Mouse (Mus musculus) hindbrain, embryonic 16.5 days (tissue): ENCODE results near the gene Sh3bgrl. TPM values are rescaled to one million over a fixed set of nuclear protein-coding genes. Genes with fewer than 3 reads are reported as not detected.
A peak's percentile ranks its signal among the peaks of the same experiment; 100 is the strongest.
"Not testable (repeated sequence)": the region's sequence is repeated elsewhere in the genome, so short reads cannot be mapped to it uniquely, and the experiment has no call there.

Experiments
- ATAC-seq: fragments of 200-750 bp; cut with Nextera tagmentation; 2 replicates; pipeline ENCODE4 v1.8.0; 2017; ENCODE audit warnings: moderate TSS enrichment, moderate library complexity
- H3K27ac ChIP-seq: fragments of 300-500 bp; sonication (generic); 2 replicates; pipeline ENCODE4 v1.5.1; 2014; ENCODE audit warnings: low read depth, mild to moderate bottlenecking, control low read depth, low read length, moderate library complexity
- H3K27me3 ChIP-seq: fragments of 300-500 bp; sonication (generic); replicated peaks from 2 replicates; pipeline ENCODE4 v1.6.1; 2014; ENCODE audit warnings: low read length; ENCODE audit not compliant: control insufficient read depth, insufficient read depth
- H3K36me3 ChIP-seq: fragments of 300-500 bp; sonication (generic); 2 replicates; pipeline ENCODE4 v1.6.1; 2014; ENCODE audit warnings: mild to moderate bottlenecking, low read length, moderate library complexity, mixed read lengths; ENCODE audit not compliant: control insufficient read depth, insufficient read depth
- H3K4me1 ChIP-seq: fragments of 300-500 bp; sonication (generic); 2 replicates; pipeline ENCODE4 v1.6.1; 2014; ENCODE audit warnings: low read depth, low read length; ENCODE audit not compliant: control insufficient read depth, insufficient read depth
- H3K4me2 ChIP-seq: fragments of 300-500 bp; sonication (generic); 2 replicates; pipeline ENCODE4 v1.6.1; 2014; ENCODE audit warnings: mild to moderate bottlenecking, low read length, control low read depth, moderate library complexity
- H3K4me3 ChIP-seq: fragments of 300-500 bp; sonication (generic); 2 replicates; pipeline ENCODE4 v1.5.1; 2014; ENCODE audit warnings: mild to moderate bottlenecking, low read length, control low read depth, moderate library complexity
- H3K9ac ChIP-seq: fragments of 300-500 bp; sonication (generic); 2 replicates; pipeline ENCODE4 v1.6.1; 2014; ENCODE audit warnings: low read depth, mild to moderate bottlenecking, control low read depth, low read length, moderate library complexity
- H3K9me3 ChIP-seq: fragments of 300-500 bp; sonication (generic); 2 replicates; pipeline ENCODE4 v1.6.1; 2014; ENCODE audit warnings: mild to moderate bottlenecking, low read length, moderate library complexity; ENCODE audit not compliant: control insufficient read depth
- WGBS: fragments of 180-500 bp; shearing (Covaris S2); extraction: QIAGEN DNeasy Blood & Tissue Kit; methylation state at CpG from one replicate; pipeline ENCODE4 v1.1.7; 2014; 5-methylcytosine and 5-hydroxymethylcytosine counted together
- polyA plus RNA-seq: library from polyadenylated mRNA; unstranded; fragments of >200 nt; fragmentation: Nextera tagmentation; extraction: Ambion mirVana; gene quantifications from 2 replicates; pipeline ENCODE4 v1.2.1, GENCODE M21; 2015

The Sh3bgrl gene
- polyA plus RNA-seq = 171 and 181 TPM in 2 replicates

DNA sequence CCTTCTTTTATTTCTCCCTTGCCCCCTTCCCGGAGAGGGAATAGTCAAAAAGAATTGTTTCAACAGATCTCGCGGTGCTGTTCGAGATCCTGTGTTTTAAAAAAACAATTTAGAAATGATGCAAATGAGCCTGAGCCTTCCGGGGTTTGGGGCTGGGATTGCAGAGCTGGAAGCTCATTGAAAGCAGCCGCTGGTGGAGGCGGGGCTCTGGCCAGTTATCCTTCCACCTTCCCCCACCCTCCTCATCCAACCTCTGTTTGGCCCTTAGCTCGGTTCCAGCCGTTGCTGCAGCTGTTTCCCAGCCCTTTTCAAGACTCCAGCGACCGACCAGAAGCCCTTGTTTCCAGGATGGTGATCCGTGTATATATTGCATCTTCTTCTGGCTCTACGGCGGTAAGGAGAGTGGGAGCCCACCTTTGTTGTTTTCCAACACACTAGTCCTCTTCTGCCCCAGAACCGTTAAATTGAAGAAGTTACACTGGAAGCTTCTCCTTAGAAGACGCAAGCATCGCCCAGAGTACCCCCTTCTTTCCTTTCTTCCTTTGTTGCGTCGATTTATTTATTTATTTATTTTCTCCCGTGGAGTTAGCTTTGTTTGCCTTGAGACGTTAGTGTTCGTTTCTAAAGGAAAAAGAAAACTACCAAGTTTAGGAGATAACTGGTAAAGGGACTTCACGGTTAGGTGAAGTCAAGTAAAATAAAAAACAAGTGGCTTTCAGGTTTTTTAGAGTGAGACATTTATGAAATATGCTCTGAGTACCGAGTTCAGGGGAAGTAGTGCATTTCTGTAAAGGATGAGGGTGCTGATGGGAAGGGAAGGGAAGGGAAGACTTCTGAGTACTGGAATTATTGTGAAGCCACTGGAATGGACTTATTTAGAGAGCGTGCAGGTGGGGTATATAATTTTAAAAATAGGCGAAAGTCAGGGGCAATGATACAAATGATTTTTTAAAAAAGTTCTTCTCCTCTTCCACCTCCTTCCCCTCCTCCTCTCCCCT lies at the start of gene Sh3bgrl:
Gene Sh3bgrl, plus strand, starts transcription at position 121 of the 998 bp plus-strand sequence.
- H3K9ac ChIP-seq = peak within 1 kb of the TSS; percentile 70
- H3K9me3 ChIP-seq = no peaks in the 10 kb centered on the region
- peak within 1 kb of the TSS; percentile 54 for H3K4me2 ChIP-seq
- WGBS = 19% methylated on average over 26 of the region's 26 CpGs
- H3K27me3 ChIP-seq = no peaks in the 10 kb centered on the region
- H3K36me3 ChIP-seq = no peaks in the 10 kb centered on the region
- H3K4me3 ChIP-seq = peak within 1 kb of the TSS; percentile 53
- H3K27ac ChIP-seq = peak within 1 kb of the TSS; percentile 87
- peak; percentile 96 for ATAC-seq
- no peaks in the 10 kb centered on the region for H3K4me1 ChIP-seq

DNA sequence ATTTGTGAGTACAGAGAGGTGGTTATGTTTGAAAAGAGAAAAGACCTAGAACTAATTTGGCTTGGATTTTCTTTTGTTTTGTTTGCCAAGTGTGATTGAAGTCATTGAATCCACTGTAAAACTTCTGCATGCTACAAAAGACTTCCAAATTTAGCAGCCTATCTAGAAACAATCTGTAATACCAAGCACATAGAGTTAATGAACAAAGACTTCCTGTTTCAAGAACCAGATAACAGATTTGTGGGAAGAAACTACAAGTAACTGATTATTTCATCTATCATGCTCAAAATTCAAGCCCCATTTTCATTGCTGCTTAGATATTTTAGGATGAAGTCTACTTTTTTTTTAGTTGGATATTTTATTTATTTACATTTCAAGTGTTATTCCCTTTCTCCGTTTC lies 47.4 kb upstream of the Sh3bgrl start:
- Histone ChIP-seq H3K27ac (no peak overlapping the region), H3K4me1 (no peaks in the 10 kb centered on the region), H3K4me3 (no peak overlapping the region), H3K9me3 (no peaks in the 10 kb centered on the region), H3K36me3 (no peaks in the 10 kb centered on the region), H3K27me3 (no peaks in the 10 kb centered on the region), H3K4me2 (no peak overlapping the region), H3K9ac (no peak overlapping the region)
- 62% methylated on average over 1 of the region's 1 CpGs for WGBS
- ATAC-seq = no peak

GRCm38 (mm10) chrX:109071719-109072118 lies 23.4 kb upstream of the Sh3bgrl start:
- Histone ChIP-seq H3K36me3 (no peaks in the 10 kb centered on the region), H3K4me3 (no peak overlapping the region), H3K27me3 (no peaks in the 10 kb centered on the region), H3K27ac (no peak overlapping the region), H3K9me3 (no peaks in the 10 kb centered on the region), H3K4me2 (no peak overlapping the region), H3K9ac (no peak overlapping the region), H3K4me1 (no peaks in the 10 kb centered on the region)
- 82% methylated on average over 3 of the region's 3 CpGs for WGBS
- ATAC-seq = no peak

GRCm38 (mm10) chrX:109075716-109076115 lies 19.4 kb upstream of the Sh3bgrl start:
- Histone ChIP-seq H3K27me3 (no peaks in the 10 kb centered on the region), H3K9me3 (no peaks in the 10 kb centered on the region), H3K4me3 (no peak overlapping the region), H3K9ac (no peak overlapping the region), H3K27ac (no peak overlapping the region), H3K4me2 (no peak overlapping the region), H3K36me3 (no peaks in the 10 kb centered on the region), H3K4me1 (no peaks in the 10 kb centered on the region)
- 65% methylated on average over 1 of the region's 1 CpGs for WGBS
- ATAC-seq = no peak

- Histone ChIP-seq H3K27ac (no peak overlapping the region), H3K9me3 (no peaks in the 10 kb centered on the region), H3K4me1 (no peaks in the 10 kb centered on the region), H3K9ac (no peak overlapping the region), H3K4me2 (no peak overlapping the region), H3K4me3 (no peak overlapping the region), H3K27me3 (no peaks in the 10 kb centered on the region), H3K36me3 (no peaks in the 10 kb centered on the region)
- ATAC-seq = no peak
- WGBS = 20% methylated on average over 3 of the region's 3 CpGs
Observed at GRCm38 (mm10) chrX:109076355-109076754, 18.8 kb upstream of the Sh3bgrl start.

- not testable (repeated sequence) for H3K27ac ChIP-seq, H3K9ac ChIP-seq, H3K4me1 ChIP-seq, H3K4me2 ChIP-seq, H3K9me3 ChIP-seq, H3K36me3 ChIP-seq, ATAC-seq, H3K27me3 ChIP-seq, H3K4me3 ChIP-seq
- WGBS = 95% methylated on average over 4 of the region's 4 CpGs
Observed at GRCm38 (mm10) chrX:109079354-109079753, 15.8 kb upstream of the Sh3bgrl start.

DNA sequence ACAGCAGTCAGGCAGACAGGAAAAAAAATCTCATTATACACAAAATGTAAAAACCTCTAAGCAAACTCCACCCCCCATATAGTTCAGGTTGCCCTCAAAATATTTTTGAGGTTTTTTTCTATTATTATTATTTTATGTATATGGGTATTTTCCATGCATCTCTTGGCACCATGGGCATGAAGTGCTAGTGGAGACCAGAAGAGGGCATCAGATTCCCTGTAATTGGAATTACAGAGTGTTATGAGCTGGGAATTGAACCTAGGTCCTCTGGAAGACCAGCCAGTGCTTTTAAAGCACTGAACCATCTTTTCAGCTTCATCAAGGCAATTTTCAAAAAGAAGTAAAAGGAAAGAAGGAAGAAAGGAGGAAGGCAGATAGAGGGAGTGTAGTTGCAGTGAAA lies 8.1 kb upstream of the Sh3bgrl start:
- ATAC-seq = no peak
- H3K36me3 ChIP-seq = no peaks in the 10 kb centered on the region
- no peak overlapping the region for H3K4me3 ChIP-seq
- no peak overlapping the region for H3K27ac ChIP-seq
- no peaks in the 10 kb centered on the region for H3K27me3 ChIP-seq
- H3K4me2 ChIP-seq = no peak overlapping the region
- H3K9me3 ChIP-seq = no peaks in the 10 kb centered on the region
- H3K4me1 ChIP-seq = no peaks in the 10 kb centered on the region
- no peak overlapping the region for H3K9ac ChIP-seq

DNA sequence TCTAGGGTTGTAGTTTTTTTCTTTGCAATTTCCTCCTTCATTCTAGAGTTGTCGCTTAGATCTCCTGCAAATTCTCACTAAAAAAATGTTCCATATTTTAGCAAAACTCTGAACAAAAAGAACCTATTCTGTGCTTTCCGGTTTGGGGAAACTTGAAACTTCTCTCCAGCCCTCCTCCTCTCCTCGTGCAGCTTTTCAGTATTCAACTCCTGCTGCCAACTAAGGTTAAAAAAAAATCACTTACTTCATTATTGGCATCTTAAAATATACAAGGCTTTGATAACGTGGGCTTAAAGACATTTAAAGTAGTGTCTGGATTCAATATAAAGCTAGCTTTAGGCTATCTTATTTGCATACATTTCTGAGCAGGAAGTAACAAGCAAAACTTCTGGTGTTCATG lies 365 bp upstream of the Sh3bgrl start:
- Histone ChIP-seq H3K4me1 (no peaks in the 10 kb centered on the region), H3K27me3 (no peaks in the 10 kb centered on the region), H3K9ac (no peak overlapping the region), H3K27ac (peak overlapping the region; percentile 87; the same call in 1 of the 2 replicates), H3K4me2 (peak overlapping the region; percentile 54), H3K9me3 (no peaks in the 10 kb centered on the region), H3K36me3 (no peaks in the 10 kb centered on the region), H3K4me3 (peak overlapping the region; percentile 53)
- 12% methylated on average over 4 of the region's 4 CpGs for WGBS
- ATAC-seq = no peak

DNA sequence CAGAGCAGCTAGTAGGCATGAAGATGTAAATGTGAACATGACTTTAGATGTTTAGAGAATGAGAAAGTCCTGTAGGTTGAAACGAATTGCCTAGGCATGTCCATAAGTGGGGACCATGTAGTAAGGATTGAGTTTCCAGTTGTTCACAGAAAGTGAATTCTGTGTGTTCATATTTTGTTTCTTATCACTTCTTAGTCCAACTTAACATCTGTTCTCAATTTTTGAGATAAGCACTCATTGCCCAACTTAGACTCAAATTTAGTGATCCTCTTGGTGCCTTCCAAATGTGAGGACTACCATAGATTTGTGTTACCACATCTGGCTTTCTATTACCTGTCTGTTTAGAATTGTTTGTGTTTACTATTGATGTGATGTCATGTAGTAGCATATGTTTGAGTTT lies 3.3 kb downstream of the Sh3bgrl start:
- H3K27ac ChIP-seq = no peak overlapping the region
- no peak overlapping the region for H3K4me2 ChIP-seq
- H3K9me3 ChIP-seq = no peaks in the 10 kb centered on the region
- H3K36me3 ChIP-seq = no peaks in the 10 kb centered on the region
- H3K4me1 ChIP-seq = no peaks in the 10 kb centered on the region
- 84% methylated on average over 1 of the region's 1 CpGs for WGBS
- no peak for ATAC-seq
- no peak overlapping the region for H3K4me3 ChIP-seq
- H3K27me3 ChIP-seq = no peaks in the 10 kb centered on the region
- H3K9ac ChIP-seq = no peak overlapping the region
